Mouse (Mus musculus) NIH3T3 (cell line): ENCODE measurements around the gene Slf2.

Experiments used
- DNase-seq: peaks from one replicate; pipeline ENCODE4 v3.0.0-alpha.2; 2012; ENCODE audit warnings: low read depth

Slf2 gene

GRCm38 (mm10) chr19:44930744-44931453, at the start of gene Slf2:
Gene Slf2 (plus strand): TSS chr19:44931151.
- peak; percentile 99 for DNase-seq

- DNase-seq: no peak
These were observed 48.4 kb upstream of the Slf2 start for GRCm38 (mm10) chr19:44882552-44883024.

GRCm38 (mm10) chr19:44884331-44884730, 46.6 kb upstream of the Slf2 start:
- no peak for DNase-seq

DNA sequence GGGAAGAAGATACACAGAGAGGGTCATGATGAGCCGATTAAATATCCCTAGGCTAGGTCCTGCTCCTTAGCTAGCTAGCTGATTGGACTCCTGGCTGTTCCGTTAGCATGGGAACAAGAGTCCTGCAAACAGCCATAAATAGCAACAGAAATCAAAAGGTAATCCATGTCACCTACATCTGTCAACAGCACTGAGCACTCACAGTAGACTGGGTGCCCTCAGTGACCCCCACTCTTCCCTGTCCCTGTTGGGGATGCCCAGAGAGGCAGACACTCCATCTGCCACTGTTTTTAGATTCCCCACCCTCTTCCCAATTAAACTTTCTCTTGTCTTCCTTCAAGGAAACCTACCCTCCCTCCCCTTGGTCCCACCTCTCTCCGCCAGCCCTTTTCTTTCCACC, 44.5 kb upstream of the Slf2 start:
- DNase-seq: no peak

GRCm38 (mm10) chr19:44887679-44888235, 43.2 kb upstream of the Slf2 start:
- peak; percentile 56 for DNase-seq

- DNase-seq: no peak
These were observed 41.4 kb upstream of the Slf2 start for GRCm38 (mm10) chr19:44889548-44889947.

- DNase-seq: no peak
These were observed 39.5 kb upstream of the Slf2 start for GRCm38 (mm10) chr19:44891446-44891845.

DNA sequence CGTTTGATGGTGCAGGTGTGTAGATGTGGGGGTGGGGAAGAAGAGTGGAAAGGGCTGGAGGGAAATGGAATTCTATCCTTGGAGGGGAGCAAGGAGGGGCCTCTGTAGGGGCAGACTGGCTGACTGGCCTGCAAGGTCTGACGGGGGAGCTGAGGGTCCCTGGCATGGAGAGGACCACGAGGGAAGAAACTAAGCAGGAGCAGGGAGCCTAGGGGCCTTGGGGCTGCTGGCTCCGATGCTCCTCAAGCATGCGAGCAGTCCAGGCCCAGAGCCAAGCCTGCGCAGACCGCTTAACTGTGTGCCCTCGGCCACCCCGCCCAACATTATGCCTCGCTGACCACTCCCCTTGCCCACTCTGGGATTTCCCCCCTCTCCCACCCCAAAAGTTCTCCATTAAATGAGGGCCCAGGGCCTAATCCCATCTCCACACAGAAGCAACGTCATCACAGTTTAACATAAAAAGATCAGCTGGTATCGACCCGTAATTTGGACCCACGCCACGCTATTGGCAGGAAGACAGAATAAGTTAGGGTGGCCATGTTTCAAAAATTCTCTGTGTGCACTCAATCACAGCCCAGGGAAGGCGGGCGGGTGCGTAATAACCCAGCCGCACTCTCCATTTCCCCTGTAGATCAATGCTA, 37.6 kb upstream of the Slf2 start:
- DNase-seq: peak; percentile 31

GRCm38 (mm10) chr19:44895245-44895644, 35.7 kb upstream of the Slf2 start:
- DNase-seq: peak; percentile 88

- DNase-seq: no peak
These were observed 34.5 kb upstream of the Slf2 start for GRCm38 (mm10) chr19:44896450-44896849.

DNA sequence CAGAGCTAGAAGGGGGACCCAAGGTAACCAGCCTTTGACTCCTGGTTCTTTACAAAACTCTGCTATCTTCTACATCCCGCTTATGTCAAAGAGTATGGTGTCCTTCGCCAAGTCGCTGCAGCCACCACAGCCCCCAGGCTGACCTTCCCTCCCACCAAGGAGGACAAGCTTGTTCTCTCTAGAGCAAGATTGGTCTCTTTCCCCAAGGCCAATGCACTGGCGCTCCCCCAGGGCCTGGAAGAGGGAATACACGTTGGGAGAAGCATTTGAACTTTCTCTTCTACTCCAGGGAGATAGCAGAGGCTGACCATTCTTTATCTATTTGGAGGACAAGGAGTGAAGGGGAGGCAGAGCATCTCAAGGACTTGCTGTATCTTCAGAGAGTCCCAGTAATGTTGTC, 33.4 kb upstream of the Slf2 start:
- no peak for DNase-seq

DNA sequence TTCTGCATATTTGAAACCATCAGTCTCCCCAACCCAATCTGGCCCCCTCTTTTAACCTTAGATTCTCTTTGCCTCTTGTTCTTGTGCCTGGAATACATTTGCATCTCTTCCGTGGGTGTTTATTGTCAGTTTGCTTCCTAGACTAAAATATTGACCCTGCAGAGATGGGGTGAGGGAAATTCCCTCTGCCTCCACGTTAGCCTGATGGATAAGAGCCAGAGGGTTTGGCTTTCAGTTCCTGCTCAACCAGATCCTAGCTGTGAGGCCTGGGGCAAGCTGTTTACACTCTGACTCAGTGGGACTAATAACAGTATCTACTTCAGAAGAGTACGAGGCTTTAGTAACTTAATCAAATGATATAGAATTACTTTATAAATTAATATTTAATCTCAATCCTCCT, 32.3 kb upstream of the Slf2 start:
- DNase-seq: peak; percentile 27

- no peak for DNase-seq
These were observed 31.7 kb upstream of the Slf2 start for GRCm38 (mm10) chr19:44899104-44899793.

- peak; percentile 70 for DNase-seq
These were observed 30.8 kb upstream of the Slf2 start for GRCm38 (mm10) chr19:44899947-44900773.

GRCm38 (mm10) chr19:44901047-44901446, 29.9 kb upstream of the Slf2 start:
- DNase-seq: no peak

- peak; percentile 47 for DNase-seq
These were observed 28.6 kb upstream of the Slf2 start for GRCm38 (mm10) chr19:44902324-44902723.

DNA sequence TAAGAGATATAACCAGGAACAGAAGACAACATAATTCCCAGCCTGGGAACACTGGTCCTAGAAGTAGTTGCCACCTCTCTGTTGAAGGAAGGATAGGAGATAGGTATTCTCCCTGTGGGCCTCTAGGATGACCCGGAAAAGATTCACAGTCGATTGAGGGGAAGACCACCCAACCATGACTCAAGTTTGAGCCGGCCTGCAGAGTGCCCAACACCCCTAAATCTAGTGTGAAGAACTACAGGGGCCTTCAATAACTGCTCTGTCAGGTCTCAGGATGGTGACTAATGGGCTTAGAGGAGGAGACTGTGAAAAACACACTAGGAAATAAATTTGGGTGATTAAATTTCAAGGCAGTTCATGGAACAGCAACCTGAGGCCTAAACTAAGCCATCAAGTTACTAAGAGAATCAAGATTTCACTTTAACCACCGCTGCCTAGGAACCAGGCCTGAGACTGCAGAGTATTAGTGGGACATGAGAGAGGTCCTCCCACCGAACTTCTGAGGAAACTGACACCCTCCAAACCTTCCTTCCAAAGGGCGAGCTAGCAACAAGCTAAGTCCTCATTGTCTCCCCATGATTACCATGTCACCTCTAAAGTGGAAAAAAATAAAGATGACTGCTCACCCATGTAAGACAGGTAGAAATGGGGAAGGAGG, 27.5 kb upstream of the Slf2 start:
- DNase-seq: no peak

DNA sequence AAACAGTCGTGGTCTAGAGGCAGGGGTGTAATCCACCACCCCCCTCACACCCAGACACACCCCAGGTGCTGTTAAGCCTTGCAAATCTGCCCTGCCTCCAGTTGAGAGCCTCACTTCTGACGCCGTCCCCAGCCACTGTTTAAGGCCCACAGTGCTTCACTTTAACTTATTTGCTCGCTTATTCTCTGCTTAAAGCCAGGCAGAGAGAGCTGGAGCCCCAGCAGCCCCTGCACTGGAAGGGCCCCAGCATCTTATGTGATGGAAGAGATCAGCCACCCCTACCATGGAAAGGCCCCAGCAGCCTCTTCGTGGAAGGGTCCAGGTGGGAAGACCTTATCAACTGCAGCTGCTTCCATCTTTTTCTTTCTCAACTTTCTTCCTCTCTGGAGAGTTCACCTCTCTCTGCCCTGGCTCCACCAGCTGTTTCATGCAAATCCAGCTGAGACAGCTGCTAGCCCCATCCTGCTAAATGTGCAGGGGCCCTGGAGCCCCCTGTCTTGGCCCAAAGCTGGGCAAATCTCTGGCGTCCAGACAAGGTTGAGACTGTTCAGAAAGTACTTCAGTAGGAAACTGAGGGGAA, 26.7 kb upstream of the Slf2 start:
- DNase-seq: no peak

- DNase-seq: no peak
These were observed 25.6 kb upstream of the Slf2 start for GRCm38 (mm10) chr19:44905316-44905715.

- peak; percentile 51 for DNase-seq
These were observed 22.9 kb upstream of the Slf2 start for GRCm38 (mm10) chr19:44907851-44908690.
